Mouse (Mus musculus) limb, embryonic 14.5 days (tissue): ENCODE results near the gene Cdcp1. TPM values are rescaled to one million over a fixed set of nuclear protein-coding genes. Genes with fewer than 3 reads are reported as not detected.
A peak's percentile ranks its signal among the peaks of the same experiment; 100 is the strongest.

ENCODE experiments used
- ATAC-seq: fragments of 200-750 bp; cut with Nextera tagmentation; 2 replicates; pipeline ENCODE4 v1.8.0; 2017; ENCODE audit warnings: low read depth, moderate number of reproducible peaks, moderate TSS enrichment; ENCODE audit not compliant: low FRiP score
- DNase-seq: peaks from one replicate; pipeline ENCODE4 v3.0.0-alpha.2; 2015; ENCODE audit warnings: low spot score
- H3K27ac ChIP-seq: fragments of 300-500 bp; sonication (generic); replicated peaks from 2 replicates; pipeline ENCODE4 v1.5.1; 2014; ENCODE audit warnings: low read depth, mild to moderate bottlenecking, low read length, moderate library complexity, mixed read lengths
- H3K27me3 ChIP-seq: fragments of 300-500 bp; sonication (generic); 2 replicates; pipeline ENCODE4 v1.6.1; 2014; ENCODE audit warnings: low read length, mixed read lengths; ENCODE audit not compliant: control insufficient read depth, insufficient read depth
- H3K36me3 ChIP-seq: fragments of 300-500 bp; sonication (generic); 2 replicates; pipeline ENCODE4 v1.6.1; 2014; ENCODE audit warnings: mild to moderate bottlenecking, low read length, moderate library complexity, mixed read lengths; ENCODE audit not compliant: control insufficient read depth, insufficient read depth
- H3K4me1 ChIP-seq: fragments of 300-500 bp; sonication (generic); 2 replicates; pipeline ENCODE4 v1.6.1; 2014; ENCODE audit warnings: antibody characterized with exemption, low read length, mixed read lengths; ENCODE audit not compliant: control insufficient read depth, insufficient read depth
- H3K4me2 ChIP-seq: fragments of 300-500 bp; sonication (generic); replicated peaks from 2 replicates; pipeline ENCODE4 v1.6.1; 2014; ENCODE audit warnings: low read depth, mild to moderate bottlenecking, low read length, moderate library complexity; ENCODE audit not compliant: severe bottlenecking
- H3K4me3 ChIP-seq: fragments of 300-500 bp; sonication (generic); replicated peaks from 2 replicates; pipeline ENCODE4 v1.5.1; 2014; ENCODE audit warnings: low read length
- H3K9ac ChIP-seq: fragments of 300-500 bp; sonication (generic); 2 replicates; pipeline ENCODE4 v1.6.1; 2014; ENCODE audit warnings: mild to moderate bottlenecking, low read depth, low read length, moderate library complexity; ENCODE audit not compliant: severe bottlenecking
- H3K9me3 ChIP-seq: fragments of 300-500 bp; sonication (generic); 2 replicates; pipeline ENCODE4 v1.6.1; 2016; ENCODE audit warnings: low read length; ENCODE audit not compliant: control insufficient read depth
- POLR2A ChIP-seq: fragments of 200-500 bp; IDR thresholded peaks from 2 replicates; pipeline ENCODE4 v1.8.0; 2012; ENCODE audit warnings: inconsistent platforms, mild to moderate bottlenecking, moderate library complexity, borderline replicate concordance; ENCODE audit not compliant: insufficient read depth, insufficient read length; ENCODE audit errors: extremely low read depth
- WGBS: fragments of 180-500 bp; shearing (Covaris S2); extraction: QIAGEN DNeasy Blood & Tissue Kit; methylation state at CpG from one replicate; pipeline ENCODE4 v1.1.7; 2014; 5-methylcytosine and 5-hydroxymethylcytosine counted together
- polyA plus RNA-seq, 2 experiments: library from polyadenylated mRNA; depleted of rRNA in 1 of 2; stranded (reverse) in 1 of 2; unstranded in 1 of 2; fragments of >200 nt; fragmentation: Nextera tagmentation in 1 of 2; extraction: Ambion mirVana in 1 of 2; gene quantifications; 2 replicates each; pipeline versions ENCODE4 v1.2.1 to v1.2.3; 2012 to 2014

The Cdcp1 gene
- polyA plus RNA-seq, 2 experiments, result 7.1 to 9.3 TPM

DNA sequence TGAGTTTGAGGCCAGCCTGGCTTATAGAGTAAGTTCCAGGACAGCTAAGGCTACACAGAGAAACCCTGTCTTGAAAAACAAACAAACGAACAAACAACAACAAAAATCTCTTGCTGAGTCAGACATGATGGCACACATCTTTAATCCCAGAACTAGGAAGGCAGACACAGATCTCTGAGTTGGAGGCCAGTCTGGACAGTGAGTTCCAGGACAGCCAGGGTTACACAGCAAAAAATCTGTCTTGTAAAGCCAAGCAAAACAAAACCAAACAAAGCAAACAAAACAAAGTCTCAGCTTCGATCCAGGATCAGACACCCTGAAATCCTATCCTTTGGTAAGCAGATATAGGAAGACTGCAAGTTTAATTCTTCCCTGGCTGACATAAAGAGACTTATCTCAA, 54.0 kb downstream of the Cdcp1 start:
- ATAC-seq (no peak), DNase-seq (no peak)
- no peak for TF ChIP-seq POLR2A
- Histone ChIP-seq H3K4me1 (no peaks in the 10 kb centered on the region; the same call in 1 of the 2 replicates), H3K9me3 (no peaks in the 10 kb centered on the region), H3K9ac (no peak overlapping the region), H3K36me3 (no peaks in the 10 kb centered on the region), H3K4me3 (no peak overlapping the region), H3K27me3 (no peaks in the 10 kb centered on the region), H3K27ac (no peak overlapping the region), H3K4me2 (no peak overlapping the region)
- WGBS, result 79% methylated on average over 2 of the region's 2 CpGs

DNA sequence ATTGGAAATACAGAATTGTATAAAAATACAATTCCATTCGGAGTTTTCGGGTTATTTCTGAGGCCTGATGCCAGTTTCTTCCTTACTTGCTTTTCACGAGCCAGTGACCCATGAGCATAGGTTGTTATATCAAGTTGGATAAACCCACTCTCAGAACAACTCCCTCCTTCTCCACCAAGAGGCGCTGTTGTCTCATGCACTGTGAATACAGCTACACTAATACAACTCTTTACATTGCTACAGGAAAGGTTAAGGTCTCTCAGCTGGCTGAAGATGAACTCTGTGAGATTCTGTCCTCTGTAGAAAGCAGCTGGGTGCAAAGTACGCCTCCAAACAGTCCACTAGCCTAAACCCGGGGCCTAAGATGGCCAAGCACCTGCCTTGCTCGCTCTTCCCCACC, 56.5 kb downstream of the Cdcp1 start:
- ATAC-seq (no peak), DNase-seq (peak; percentile 61)
- Histone ChIP-seq H3K36me3 (no peaks in the 10 kb centered on the region), H3K4me3 (no peak overlapping the region), H3K9me3 (no peaks in the 10 kb centered on the region), H3K9ac (no peak overlapping the region), H3K4me2 (no peak overlapping the region), H3K4me1 (no peaks in the 10 kb centered on the region; the same call in 1 of the 2 replicates), H3K27me3 (no peaks in the 10 kb centered on the region), H3K27ac (no peak overlapping the region)
- WGBS, result 68% methylated on average over 7 of the region's 7 CpGs
- no peak for TF ChIP-seq POLR2A

DNA sequence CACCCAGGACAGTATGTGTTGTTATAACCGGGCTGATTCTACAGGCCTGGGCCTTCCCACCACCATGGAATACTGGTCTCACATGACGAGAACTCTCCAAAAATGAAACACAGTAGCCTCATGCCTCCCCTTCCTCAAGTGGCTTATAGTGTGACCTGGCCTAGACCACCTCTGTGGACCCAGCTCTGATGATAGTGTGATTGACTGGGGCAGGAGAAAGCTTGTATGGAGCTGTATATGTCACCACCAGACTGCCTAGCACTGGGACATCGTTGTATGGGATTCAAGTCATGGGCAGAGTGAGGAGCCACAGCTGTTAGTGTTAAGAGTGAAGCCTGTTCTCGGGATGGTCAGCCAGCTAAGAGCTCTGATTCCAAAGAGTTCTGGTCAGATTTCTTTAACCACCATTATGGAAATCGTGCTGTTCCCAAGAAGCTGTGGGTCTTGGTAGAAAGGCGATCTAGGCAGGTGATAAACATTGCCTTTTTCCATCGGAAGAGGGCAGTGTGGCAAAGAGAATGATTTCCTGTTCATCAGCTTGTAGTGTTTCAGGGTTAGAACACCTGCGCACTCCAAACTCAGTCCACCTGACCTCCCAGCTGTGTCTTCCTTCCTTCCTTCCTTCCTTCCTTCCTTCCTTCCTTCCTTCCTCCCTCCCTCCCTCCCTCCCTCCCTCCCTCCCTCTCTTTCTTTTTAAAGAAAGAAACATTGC, 57.6 kb downstream of the Cdcp1 start:
- Histone ChIP-seq H3K36me3 (no peaks in the 10 kb centered on the region), H3K4me2 (no peak overlapping the region), H3K27ac (no peak overlapping the region), H3K4me3 (no peak overlapping the region), H3K4me1 (no peaks in the 10 kb centered on the region; the same call in 1 of the 2 replicates), H3K9me3 (no peaks in the 10 kb centered on the region), H3K27me3 (no peaks in the 10 kb centered on the region), H3K9ac (no peak overlapping the region)
- WGBS, result 61% methylated on average over 8 of the region's 8 CpGs
- peak; percentile 28 for DNase-seq
- ATAC-seq, result no peak
- no peak for TF ChIP-seq POLR2A

DNA sequence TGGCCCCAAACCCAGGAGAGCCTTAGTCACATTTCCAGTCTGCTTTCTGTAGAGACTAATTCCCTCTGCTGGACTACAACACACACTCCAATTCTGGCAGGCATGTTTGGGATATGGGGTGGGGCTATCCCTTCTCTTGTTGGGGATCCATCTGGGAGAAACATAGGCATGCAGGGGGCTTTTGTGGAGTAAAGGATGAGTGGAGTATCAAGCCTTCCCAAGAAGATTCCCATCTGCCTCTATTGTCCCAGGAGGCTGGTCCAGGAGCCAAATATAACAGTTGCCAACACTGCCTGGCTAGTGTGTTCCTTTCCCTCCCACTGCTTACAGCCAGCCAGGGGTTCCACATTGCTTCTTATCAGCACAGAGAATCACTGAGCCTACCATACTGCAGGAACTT, 58.1 kb downstream of the Cdcp1 start:
- Histone ChIP-seq H3K4me2 (no peak overlapping the region), H3K9me3 (no peaks in the 10 kb centered on the region), H3K27me3 (no peaks in the 10 kb centered on the region), H3K27ac (no peak overlapping the region), H3K4me1 (no peaks in the 10 kb centered on the region; the same call in 1 of the 2 replicates), H3K9ac (no peak overlapping the region), H3K4me3 (no peak overlapping the region), H3K36me3 (no peaks in the 10 kb centered on the region)
- DNase-seq (no peak), ATAC-seq (no peak)
- no peak for TF ChIP-seq POLR2A

DNA sequence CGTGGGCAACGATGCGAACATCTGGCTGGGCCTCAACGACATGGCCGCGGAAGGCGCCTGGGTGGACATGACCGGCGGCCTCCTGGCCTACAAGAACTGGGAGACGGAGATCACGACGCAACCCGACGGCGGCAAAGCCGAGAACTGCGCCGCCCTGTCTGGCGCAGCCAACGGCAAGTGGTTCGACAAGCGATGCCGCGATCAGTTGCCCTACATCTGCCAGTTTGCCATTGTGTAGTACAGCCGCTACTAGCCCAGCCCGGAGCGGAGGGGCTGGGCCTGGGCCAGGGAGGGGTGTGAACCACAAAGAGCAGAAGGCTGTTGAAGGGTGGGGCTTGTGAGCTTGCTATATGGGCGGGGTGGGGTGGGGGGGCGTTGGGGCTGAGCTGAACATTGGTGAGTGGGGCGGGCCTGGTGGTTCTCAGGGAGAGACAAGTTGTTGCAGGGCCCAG, 58.9 kb downstream of the Cdcp1 start:
- Histone ChIP-seq H3K4me2 (peak overlapping the region; percentile 46), H3K27ac (no peak overlapping the region), H3K27me3 (no peaks in the 10 kb centered on the region), H3K9ac (peak overlapping the region; percentile 54), H3K9me3 (no peaks in the 10 kb centered on the region), H3K4me1 (no peaks in the 10 kb centered on the region; the same call in 1 of the 2 replicates), H3K36me3 (no peaks in the 10 kb centered on the region), H3K4me3 (peak overlapping the region; percentile 25)
- WGBS, result 35% methylated on average over 28 of the region's 30 CpGs
- ATAC-seq (peak; percentile 60), DNase-seq (peak; percentile 39)
- no peak for TF ChIP-seq POLR2A

DNA sequence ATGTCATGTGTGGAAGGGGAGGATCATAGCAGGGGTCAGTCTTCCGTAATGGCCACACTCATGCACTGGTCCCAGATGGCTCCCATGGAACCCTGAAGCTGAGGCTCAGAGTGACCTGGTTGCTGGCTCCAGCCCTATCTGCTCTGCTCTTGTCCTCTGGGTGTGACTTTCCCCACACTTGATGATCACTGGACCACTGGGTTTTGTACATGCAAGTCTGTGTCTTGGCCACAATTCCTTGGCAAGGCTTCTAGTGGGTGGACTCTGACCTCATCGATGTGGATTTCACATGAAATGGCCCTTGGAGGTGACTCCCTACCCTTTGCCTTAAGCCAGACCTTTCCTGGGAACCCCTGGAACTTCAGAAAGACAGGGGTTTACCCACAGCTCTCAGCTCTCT, 62.7 kb downstream of the Cdcp1 start:
- Histone ChIP-seq H3K4me2 (no peak overlapping the region), H3K27ac (no peak overlapping the region), H3K9ac (no peak overlapping the region), H3K36me3 (no peaks in the 10 kb centered on the region), H3K4me1 (no peaks in the 10 kb centered on the region; the same call in 1 of the 2 replicates), H3K9me3 (no peaks in the 10 kb centered on the region), H3K4me3 (no peak overlapping the region), H3K27me3 (no peaks in the 10 kb centered on the region)
- no peak for DNase-seq
- no peak for ATAC-seq
- 84% methylated on average over 2 of the region's 2 CpGs for WGBS
- TF ChIP-seq POLR2A, result no peak
